In the genomic region with DNA sequence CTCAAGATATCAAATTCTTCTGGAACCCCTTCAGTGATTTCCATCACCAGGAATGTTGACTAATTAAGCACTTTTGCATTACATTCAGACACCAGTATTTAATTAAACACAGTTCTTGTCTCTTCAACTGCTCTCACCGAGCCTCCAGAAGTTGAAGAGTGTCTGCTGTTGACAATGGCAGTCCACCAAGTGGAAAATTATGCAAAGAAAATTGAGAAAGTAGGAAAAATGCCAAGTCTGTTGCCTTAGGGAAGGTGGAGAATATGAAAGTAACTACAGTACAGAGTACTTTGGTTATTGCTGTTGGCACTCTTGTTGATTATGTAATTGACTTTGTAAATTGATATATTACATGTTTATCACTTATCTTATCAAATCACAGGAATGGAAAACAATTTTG, we compare ENCODE assay signal across 20 mouse cellular contexts.
DNase-seq lines count a peak whose midpoint lies in the region; ATAC-seq and TF ChIP-seq lines count a peak whose summit lies in the region.
"Had no signal": no experiment of that assay in that cellular context is flagged by ENCODE, and none has a peak within 500 bp of the region (broad histone marks: within the 10 kb centered on the region; RNA-seq: fewer than 3 reads in every experiment).

No protein-coding gene starts in this region.

- no peak for TF ChIP-seq CTCF in forebrain, postnatal 0 days (IDR thresholded peaks at IDR 0.05; ENCODE audit: low read depth)
- TF ChIP-seq CTCF in lung, embryonic 14.5 days (IDR thresholded peaks at IDR 0.05; ENCODE audit: low read depth) = no peak
- no peak for TF ChIP-seq CTCF in brain, embryonic 14.5 days (IDR thresholded peaks at IDR 0.05; ENCODE audit: borderline replicate concordance, extremely low read depth, insufficient read depth, insufficient read length)

- no peak for ATAC-seq in forebrain, embryonic 14.5 days
- no peak for ATAC-seq in forebrain, postnatal 0 days
- ATAC-seq in lung, embryonic 14.5 days (ENCODE audit: insufficient read depth) = no peak
- ATAC-seq: forebrain, embryonic 16.5 days; intestine, embryonic 16.5 days had no signal

- H3K4me2 ChIP-seq in forebrain, embryonic 14.5 days (ENCODE audit: low read length) = no peak overlapping the region
- H3K4me2 ChIP-seq in forebrain, postnatal 0 days (ENCODE audit: low read depth) = no peak overlapping the region
- no peak overlapping the region for H3K4me2 ChIP-seq in lung, embryonic 14.5 days
- H3K4me2 ChIP-seq: embryonic facial prominence, embryonic 13.5 days; heart, embryonic 13.5 days; hindbrain, embryonic 12.5 days had no signal

- DNase-seq in forebrain, embryonic 14.5 days (ENCODE audit: low spot score) = peak; percentile 42
- no peak for DNase-seq in forebrain, postnatal 0 days
- peak; percentile 17 for DNase-seq in lung, embryonic 14.5 days
- DNase-seq in lung, postnatal 36 days = no peak
- peak; percentile 58 for DNase-seq in brain, embryonic 14.5 days (ENCODE audit: low read depth)
- peak; percentile 63 for DNase-seq in gonadal fat pad, adult 2 months (ENCODE audit: low read depth)
- no peak for DNase-seq in cerebellum, postnatal 10 days
- DNase-seq: adrenal gland, postnatal 25 days; cerebellum, adult 11 months; cerebellum, adult 8-10 months; cerebellum, postnatal 25 days; gastrocnemius, postnatal 25 days; heart, adult 11 months; heart, postnatal 36 days; kidney, adult 2 months had no signal

- H3K9me3 ChIP-seq in forebrain, embryonic 14.5 days (replicated peaks; ENCODE audit: control insufficient read depth, low read length) = no peaks in the 10 kb centered on the region
- H3K9me3 ChIP-seq in forebrain, postnatal 0 days (ENCODE audit: low read length) = no peaks in the 10 kb centered on the region
- no peaks in the 10 kb centered on the region for H3K9me3 ChIP-seq in lung, embryonic 14.5 days (ENCODE audit: low read depth, low read length)
- H3K9me3 ChIP-seq: embryonic facial prominence, embryonic 13.5 days; heart, embryonic 13.5 days; hindbrain, embryonic 12.5 days had no signal

- H3K4me1 ChIP-seq in forebrain, embryonic 14.5 days (ENCODE audit: control insufficient read depth, insufficient read depth, low read length) = no peaks in the 10 kb centered on the region
- H3K4me1 ChIP-seq in forebrain, postnatal 0 days (ENCODE audit: insufficient read depth) = no peaks in the 10 kb centered on the region
- H3K4me1 ChIP-seq in lung, embryonic 14.5 days (ENCODE audit: insufficient read depth) = no peaks in the 10 kb centered on the region
- H3K4me1 ChIP-seq: embryonic facial prominence, embryonic 13.5 days; heart, embryonic 13.5 days; hindbrain, embryonic 12.5 days had no signal

- H3K27me3 ChIP-seq in forebrain, embryonic 14.5 days (replicated peaks; ENCODE audit: control insufficient read depth, insufficient read depth, low read length) = no peaks in the 10 kb centered on the region
- no peaks in the 10 kb centered on the region for H3K27me3 ChIP-seq in forebrain, postnatal 0 days (ENCODE audit: insufficient read depth, low read length)
- H3K27me3 ChIP-seq in lung, embryonic 14.5 days (ENCODE audit: insufficient read depth, low read length) = no peaks in the 10 kb centered on the region
- H3K27me3 ChIP-seq: embryonic facial prominence, embryonic 13.5 days; heart, embryonic 13.5 days; hindbrain, embryonic 12.5 days had no signal

- WGBS in forebrain, embryonic 14.5 days = 13% methylated on average over 1 of the region's 1 CpGs
- WGBS in forebrain, postnatal 0 days = 5% methylated on average over 1 of the region's 1 CpGs
- WGBS in lung, embryonic 14.5 days = 39% methylated on average over 1 of the region's 1 CpGs

- no peaks in the 10 kb centered on the region for H3K36me3 ChIP-seq in forebrain, embryonic 14.5 days (ENCODE audit: control insufficient read depth, insufficient read depth, low read length)
- H3K36me3 ChIP-seq in forebrain, postnatal 0 days (ENCODE audit: insufficient read depth) = no peaks in the 10 kb centered on the region
- H3K36me3 ChIP-seq in lung, embryonic 14.5 days (ENCODE audit: insufficient read depth) = no peaks in the 10 kb centered on the region
- H3K36me3 ChIP-seq: embryonic facial prominence, embryonic 13.5 days; heart, embryonic 13.5 days; hindbrain, embryonic 12.5 days had no signal

- TF ChIP-seq POLR2A in brain, embryonic 14.5 days (IDR thresholded peaks at IDR 0.05; ENCODE audit: borderline replicate concordance, extremely low read depth, insufficient read depth, insufficient read length, poor library complexity, severe bottlenecking) = no peak

- H3K4me3 ChIP-seq in forebrain, embryonic 14.5 days (ENCODE audit: low read depth, low read length) = no peak overlapping the region
- no peak overlapping the region for H3K4me3 ChIP-seq in forebrain, postnatal 0 days (ENCODE audit: low read depth, low read length)
- no peak overlapping the region for H3K4me3 ChIP-seq in lung, embryonic 14.5 days (ENCODE audit: low read depth, low read length)
- H3K4me3 ChIP-seq: embryonic facial prominence, embryonic 13.5 days; heart, embryonic 13.5 days; hindbrain, embryonic 12.5 days had no signal

- H3K9ac ChIP-seq in forebrain, embryonic 14.5 days (ENCODE audit: low read length) = no peak overlapping the region
- H3K9ac ChIP-seq in forebrain, postnatal 0 days = no peak overlapping the region
- H3K9ac ChIP-seq in lung, embryonic 14.5 days = no peak overlapping the region
- H3K9ac ChIP-seq: embryonic facial prominence, embryonic 13.5 days; heart, embryonic 13.5 days; hindbrain, embryonic 12.5 days had no signal

- H3K27ac ChIP-seq in forebrain, embryonic 14.5 days (ENCODE audit: low read depth, low read length) = no peak overlapping the region
- H3K27ac ChIP-seq in forebrain, postnatal 0 days (ENCODE audit: low read depth, low read length) = no peak overlapping the region
- H3K27ac ChIP-seq in lung, embryonic 14.5 days (ENCODE audit: low read depth) = no peak overlapping the region
- H3K27ac ChIP-seq: embryonic facial prominence, embryonic 13.5 days; heart, embryonic 13.5 days; hindbrain, embryonic 12.5 days had no signal

Comparison
In these comparisons a context has a peak if more than half of its experiments do, and no peak if none do; other contexts are left out.
1. DNase-seq: peak in forebrain, embryonic 14.5 days (single experiment), lung, embryonic 14.5 days (single experiment), brain, embryonic 14.5 days (single experiment) and gonadal fat pad, adult 2 months (single experiment); none in forebrain, postnatal 0 days (single experiment), lung, postnatal 36 days (single experiment) and cerebellum, postnatal 10 days (0 of 2).